Mouse (Mus musculus) MEL (cell line): ENCODE measurements around the gene Clstn3.

Experiments
- TAL1 ChIP-seq: IDR thresholded peaks from 2 replicates; pipeline ENCODE4 v1.6.1; 2012; ENCODE audit warnings: mild to moderate bottlenecking, inconsistent platforms, low read length, moderate library complexity, mixed read lengths
- USF1 ChIP-seq: IDR thresholded peaks from 2 replicates; pipeline ENCODE4 v1.6.1; 2014; ENCODE audit warnings: low read depth, mild to moderate bottlenecking, inconsistent platforms, low read length, improper control_type of control experiment, moderate library complexity
- ZNF384 ChIP-seq: IDR thresholded peaks from 2 replicates; pipeline ENCODE4 v1.6.1; 2012; ENCODE audit warnings: low read depth, mild to moderate bottlenecking, inconsistent platforms, low read length, improper control_type of control experiment

DNA sequence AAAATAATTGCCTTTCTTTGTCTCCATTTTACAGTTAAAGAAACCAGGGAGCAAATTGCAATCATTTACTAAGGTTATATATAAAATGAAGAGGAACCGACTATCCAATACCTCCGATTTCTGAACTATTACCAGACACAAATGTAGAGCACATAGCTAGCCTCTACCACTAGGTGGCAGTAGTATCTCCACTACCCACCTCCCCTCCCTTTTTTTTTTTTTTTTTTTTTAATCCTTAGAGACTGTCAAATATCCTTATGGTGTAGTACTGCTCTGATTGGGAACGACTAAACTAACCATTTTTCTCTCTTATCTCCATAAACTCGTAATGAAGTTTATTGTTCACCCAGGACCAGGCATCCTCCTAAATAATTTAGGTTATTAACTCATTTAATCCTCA is 15.7 kb upstream of the Clstn3 start:
- TF ChIP-seq USF1 (no peak), TAL1 (no peak), ZNF384 (no peak)
